Mouse (Mus musculus) frontal cortex, adult 2 months (tissue): ENCODE results near the gene Aplp2. TPM values are rescaled to one million over a fixed set of nuclear protein-coding genes. Genes with fewer than 3 reads are reported as not detected.

Experiments used
- DNase-seq, 2 experiments: peaks; one replicate each; pipeline ENCODE4 v3.0.0; 2022; ENCODE audit warnings: low spot score in 1 of 2; ENCODE audit errors: extremely low spot score in 1 of 2
- polyA plus RNA-seq: library from polyadenylated mRNA; depleted of rRNA; stranded (reverse); fragments of >200 nt; gene quantifications from 2 replicates; pipeline ENCODE4 v1.2.3, GENCODE M21; 2012; rRNA removed

Aplp2 gene
- polyA plus RNA-seq, 1 experiment = 803 TPM

DNA sequence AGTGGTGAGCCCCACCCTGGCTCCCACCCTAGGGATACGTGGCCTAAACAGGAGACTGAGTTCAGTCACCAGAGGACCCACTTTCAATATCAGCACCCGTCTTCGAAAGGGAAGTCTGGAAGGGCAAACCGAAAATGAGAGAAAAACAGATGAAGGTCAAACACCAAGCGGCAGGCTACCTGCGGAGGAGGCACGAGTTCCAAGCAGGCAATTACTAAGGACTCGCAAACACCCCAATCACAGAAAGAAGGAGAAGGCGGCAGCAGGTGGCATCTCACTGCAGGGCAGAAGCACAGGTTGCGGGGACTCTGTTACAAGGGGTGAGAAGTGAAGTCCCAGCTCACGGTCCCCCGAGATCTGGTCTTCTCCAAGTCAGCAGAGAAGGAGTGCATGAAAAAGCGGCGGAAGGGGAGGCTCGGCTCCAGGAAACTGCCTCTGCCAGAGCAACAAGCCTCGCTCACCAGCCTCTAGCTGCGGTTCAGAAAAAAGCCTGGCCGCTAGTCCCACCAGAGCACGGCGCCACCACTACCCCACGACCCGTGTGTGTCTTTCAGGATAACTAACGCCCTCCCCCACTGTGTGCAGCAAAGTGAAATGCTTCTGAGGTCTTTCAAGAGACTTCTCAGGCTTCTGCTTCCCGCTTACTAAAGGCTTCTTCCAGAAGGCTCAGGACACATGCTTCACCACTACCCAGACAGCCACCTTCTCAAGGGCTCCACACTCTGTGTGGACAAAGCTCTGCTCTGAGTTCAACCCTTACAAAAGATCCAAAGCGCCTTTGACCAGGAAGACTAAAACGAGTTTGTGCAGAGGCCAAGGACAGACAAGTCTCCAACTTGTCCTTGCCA is 81.0 kb downstream of the Aplp2 start:
- no peak for DNase-seq

GRCm38 (mm10) chr9:31129956-31130355 is 81.7 kb downstream of the Aplp2 start:
- DNase-seq = no peak

- no peak for DNase-seq
Observed at GRCm38 (mm10) chr9:31127876-31128465, 83.6 kb downstream of the Aplp2 start.

DNA sequence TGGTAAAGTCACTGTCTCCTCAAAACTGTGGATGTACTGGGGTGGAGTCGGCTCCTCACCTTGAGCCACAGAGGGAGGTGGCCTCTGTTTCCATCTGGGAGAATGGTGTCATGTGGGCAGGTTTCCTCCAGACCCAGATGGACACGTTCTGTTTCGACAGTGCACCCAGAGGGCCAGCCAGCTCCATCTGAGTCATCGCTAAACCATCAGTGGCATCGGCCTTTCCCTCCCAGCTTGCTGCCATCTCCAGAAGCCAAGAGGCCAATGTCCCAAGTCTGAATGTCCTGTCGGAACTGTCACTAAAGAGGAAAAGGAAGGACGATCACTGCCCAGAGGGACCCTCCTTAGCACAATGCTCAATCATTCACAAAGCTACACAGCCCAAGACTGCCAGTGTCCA is 85.5 kb downstream of the Aplp2 start:
- DNase-seq = no peak

DNA sequence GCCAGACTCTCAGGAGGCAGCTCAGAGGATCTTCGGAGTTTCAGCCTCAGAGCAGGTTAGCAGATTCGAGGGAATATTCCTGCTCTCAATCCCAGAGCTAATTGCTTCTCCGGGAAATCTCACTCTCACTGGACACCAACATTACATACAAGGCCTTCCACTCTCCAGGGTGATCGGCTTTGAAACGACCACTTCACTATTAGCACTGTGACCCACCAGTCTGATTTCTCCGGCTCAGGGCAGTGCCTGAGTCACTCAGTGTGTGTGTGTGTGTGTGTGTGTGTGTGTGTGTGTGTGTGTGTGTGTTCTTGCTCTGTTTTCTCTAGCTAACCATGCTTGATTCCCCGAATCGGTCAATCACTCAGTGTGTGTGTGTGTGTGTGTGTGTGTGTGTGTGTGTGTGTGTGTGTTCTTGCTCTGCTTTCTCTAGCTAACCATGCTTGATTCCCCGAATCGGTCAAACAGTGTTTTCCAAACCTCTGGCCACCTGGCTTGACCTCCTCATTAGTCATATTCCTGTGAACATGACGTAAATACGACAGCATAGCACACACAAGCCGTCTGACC is 89.1 kb downstream of the Aplp2 start:
- DNase-seq = no peak

GRCm38 (mm10) chr9:31120533-31120915 is 91.1 kb downstream of the Aplp2 start:
- DNase-seq = no peak

- DNase-seq = no peak
Observed at GRCm38 (mm10) chr9:31119882-31120532, 91.6 kb downstream of the Aplp2 start.

DNA sequence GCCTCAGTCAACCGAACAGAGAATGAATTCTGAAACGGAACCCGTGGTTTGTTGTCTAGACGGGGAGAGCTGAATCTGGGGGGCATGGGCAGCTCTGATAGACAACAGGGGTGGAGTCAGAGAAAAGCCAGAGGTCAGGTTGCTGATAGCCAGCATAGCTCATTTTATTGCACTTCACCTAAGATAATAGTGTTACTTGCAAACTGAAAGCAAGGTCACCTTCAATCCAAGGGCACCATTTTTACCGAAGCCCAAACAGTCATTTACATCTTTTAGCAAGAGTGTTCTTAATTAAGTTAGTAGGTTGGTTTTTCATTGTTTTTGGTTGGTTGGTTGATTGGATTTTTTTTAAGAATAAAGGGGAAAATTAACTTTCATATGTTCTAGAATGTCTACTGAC is 92.2 kb downstream of the Aplp2 start:
- no peak for DNase-seq

- DNase-seq = no peak
Observed at GRCm38 (mm10) chr9:31118520-31119298, 92.9 kb downstream of the Aplp2 start.

DNA sequence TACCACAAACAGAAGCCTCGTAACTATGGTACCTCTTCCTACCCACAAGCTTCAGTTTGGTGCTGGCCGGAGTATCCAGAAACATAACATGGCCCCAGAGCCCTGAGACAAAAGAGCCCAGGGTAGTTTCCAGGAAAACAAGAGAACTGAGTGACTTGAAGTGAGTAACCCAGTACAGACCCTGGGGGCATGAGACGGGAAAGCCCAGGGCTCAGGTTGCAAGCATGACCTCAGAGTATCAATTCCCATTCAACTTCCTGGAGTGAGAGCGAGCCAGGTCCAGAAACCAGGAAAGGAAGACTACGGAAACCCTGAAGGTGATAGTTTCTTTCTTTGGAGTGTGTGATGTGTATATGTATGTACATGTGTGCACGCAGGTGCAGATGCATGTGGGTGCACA is 94.1 kb downstream of the Aplp2 start:
- DNase-seq = no peak

GRCm38 (mm10) chr9:31117088-31117487 is 94.5 kb downstream of the Aplp2 start:
- DNase-seq = no peak

- peak in 1 of 2 experiments; percentile 36 for DNase-seq
Observed at GRCm38 (mm10) chr9:31115586-31115985, 96.0 kb downstream of the Aplp2 start.

DNA sequence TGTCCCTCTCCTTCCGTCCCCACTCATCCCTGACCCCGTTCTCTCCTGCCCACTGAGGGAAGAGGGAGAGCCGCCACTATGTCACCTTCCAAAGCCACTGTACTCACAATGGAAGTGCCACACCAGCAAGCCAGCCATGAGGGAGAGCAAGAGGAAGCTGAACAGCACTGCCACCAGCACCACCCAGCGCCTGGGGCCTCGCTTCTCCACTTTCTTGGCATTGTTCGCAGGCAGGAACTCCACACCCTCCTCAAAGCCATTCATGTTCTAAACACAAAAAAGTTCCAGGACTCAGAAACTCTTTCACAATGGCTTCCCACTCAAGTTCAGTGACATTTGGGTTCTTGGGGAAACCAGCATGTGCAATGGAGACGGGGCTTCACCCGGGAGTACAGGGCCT is 103.2 kb downstream of the Aplp2 start:
- DNase-seq = no peak

Other genes with a start within 250 kb of the Aplp2 start
- 8.4 and 9.5 TPM in 2 replicates for gene Zbtb44, start 181.2 kb downstream of the Aplp2 start, polyA plus RNA-seq
- gene St14, start 80.0 kb downstream of the Aplp2 start, polyA plus RNA-seq = 0.56 and 0.76 TPM in 2 replicates
- gene Prdm10, start 68.7 kb upstream of the Aplp2 start, polyA plus RNA-seq = 20.5 and 21.2 TPM in 2 replicates
- gene Nfrkb, start 174.4 kb upstream of the Aplp2 start, polyA plus RNA-seq = 29.1 and 31.5 TPM in 2 replicates